Mouse (Mus musculus) CH12.LX (cell line): ENCODE data around the gene Abr.

ENCODE experiments used
- CTCF ChIP-seq, 2 experiments: IDR thresholded peaks in 1 of 2; conservative IDR thresholded peaks in 1 of 2; 2 replicates each; pipeline ENCODE4 v1.5.1; 2011 to 2012; ENCODE audit warnings: low read depth in 2 of 2, low read length in 2 of 2, improper control_type of control experiment in 1 of 2, inconsistent platforms in 1 of 2, mild to moderate bottlenecking in 1 of 2, moderate library complexity in 1 of 2
- EP300 ChIP-seq: IDR thresholded peaks from 2 replicates; pipeline ENCODE4 v1.6.1; 2011; ENCODE audit warnings: low read length, improper control_type of control experiment
- GABPA ChIP-seq: IDR thresholded peaks from 2 replicates; pipeline ENCODE4 v1.6.1; 2012; ENCODE audit warnings: low read depth, low read length, improper control_type of control experiment, inconsistent platforms; ENCODE audit not compliant: insufficient replicate concordance
- IRF4 ChIP-seq: IDR thresholded peaks from 2 replicates; pipeline ENCODE4 v1.6.1; 2014; ENCODE audit warnings: low read depth, mild to moderate bottlenecking, inconsistent platforms, low read length, improper control_type of control experiment
- JUND ChIP-seq: conservative IDR thresholded peaks from 2 replicates; pipeline ENCODE4 v1.6.1; 2011; ENCODE audit warnings: low read depth, low read length, improper control_type of control experiment
- MAZ ChIP-seq: IDR thresholded peaks from 2 replicates; pipeline ENCODE4 v1.6.1; 2012; ENCODE audit warnings: low read depth, mild to moderate bottlenecking, inconsistent platforms, low read length, improper control_type of control experiment, moderate library complexity
- POLR2A ChIP-seq: IDR thresholded peaks from 2 replicates; pipeline ENCODE4 v1.6.1; 2011; ENCODE audit warnings: low read depth, mild to moderate bottlenecking, improper control_type of control experiment, low read length
- SMC3 ChIP-seq: IDR thresholded peaks from 2 replicates; pipeline ENCODE4 v1.6.1; 2011; ENCODE audit warnings: low read depth, low read length, improper control_type of control experiment
- TCF12 ChIP-seq: IDR thresholded peaks from 2 replicates; pipeline ENCODE4 v1.6.1; 2014; ENCODE audit warnings: low read depth, mild to moderate bottlenecking, inconsistent platforms, low read length, improper control_type of control experiment
- USF1 ChIP-seq: IDR thresholded peaks from 2 replicates; pipeline ENCODE4 v1.6.1; 2014; ENCODE audit warnings: low read depth, mild to moderate bottlenecking, inconsistent platforms, low read length, improper control_type of control experiment
- ZNF384 ChIP-seq: IDR thresholded peaks from 2 replicates; pipeline ENCODE4 v1.6.1; 2012; ENCODE audit warnings: low read depth, low read length, improper control_type of control experiment, inconsistent platforms

- no peak for TF ChIP-seq CTCF (conservative IDR thresholded peaks at IDR 0.05 in 1 of 2, IDR thresholded peaks at IDR 0.05 in 1 of 2; ENCODE audit: low read depth in 2 of 2, low read length in 2 of 2)
- TF ChIP-seq JUND: no peak
- no peak for TF ChIP-seq MAZ
- TF ChIP-seq USF1: no peak
- no peak for TF ChIP-seq POLR2A
- TF ChIP-seq SMC3: no peak
- TF ChIP-seq TCF12: no peak
- TF ChIP-seq IRF4: no peak
- TF ChIP-seq GABPA: no peak
- TF ChIP-seq EP300: no peak
- TF ChIP-seq ZNF384: no peak
Measured at GRCm38 (mm10) chr11:76385017-76385416, 237.1 kb downstream of the Abr start.
